Mouse (Mus musculus) natural killer cell, adult 2 months (primary cell): Measurements from ENCODE around the gene 1700023F06Rik.

Experiments used
- DNase-seq, 2 experiments: peaks; one replicate each; pipeline ENCODE4 v3.0.0; 2022; ENCODE audit warnings: low spot score in 2 of 2

Gene 1700023F06Rik

GRCm38 (mm10) chr11:103162132-103162531 is 46.2 kb downstream of the 1700023F06Rik start:
- peak; percentile 54 to 70 for DNase-seq

GRCm38 (mm10) chr11:103161449-103161848 is 46.9 kb downstream of the 1700023F06Rik start:
- DNase-seq = no peak

- DNase-seq = no peak
Measured at GRCm38 (mm10) chr11:103160738-103161137, 47.6 kb downstream of the 1700023F06Rik start.

GRCm38 (mm10) chr11:103158621-103159478 is 49.5 kb downstream of the 1700023F06Rik start:
- DNase-seq = peak; percentile 92 to 93

GRCm38 (mm10) chr11:103149771-103150170 is 58.6 kb downstream of the 1700023F06Rik start:
- DNase-seq = no peak
